In genomic region chr13:107831221-107831681, GRCm38 (mm10) we compare ENCODE assay signal across 8 mouse cellular contexts.
DNase-seq lines count a peak whose midpoint lies in the region; ATAC-seq and TF ChIP-seq lines count a peak whose summit lies in the region.

No protein-coding gene starts in this region.

- 0 out of 2 replicates have a peak, but pooled peaks have one; percentile 57 for ATAC-seq in erythroid progenitor cell, adult 5-6 weeks (replicated peaks; ENCODE audit: low FRiP score, poor library complexity, severe bottlenecking)
- peak; percentile 98 for ATAC-seq in heart, embryonic 11.5 days (replicated peaks; ENCODE audit: insufficient number of reproducible peaks, low FRiP score, low TSS enrichment)
- ATAC-seq in kidney, embryonic 15.5 days (replicated peaks; ENCODE audit: low FRiP score) = peak; percentile 100
- peak; percentile 100 for ATAC-seq in limb, embryonic 15.5 days (ENCODE audit: insufficient number of reproducible peaks, low FRiP score, low TSS enrichment, low read depth)
- peak; percentile 94 for ATAC-seq in midbrain, postnatal 0 days (ENCODE audit: low FRiP score)

- peak overlapping the region; percentile 50 for H3K4me2 ChIP-seq in heart, embryonic 11.5 days
- H3K4me2 ChIP-seq in kidney, embryonic 15.5 days = peak overlapping the region; percentile 50
- H3K4me2 ChIP-seq in limb, embryonic 15.5 days = peak overlapping the region; percentile 36
- H3K4me2 ChIP-seq in midbrain, postnatal 0 days (ENCODE audit: low read depth, low read length, poor library complexity, severe bottlenecking) = peak overlapping the region; percentile 52

- peaks cover 20% of the 10 kb centered on the region for H3K4me1 ChIP-seq in heart, embryonic 11.5 days (ENCODE audit: control insufficient read depth, insufficient read depth, low read length)
- H3K4me1 ChIP-seq in kidney, embryonic 15.5 days = peaks cover 37% of the 10 kb centered on the region
- H3K4me1 ChIP-seq in limb, embryonic 15.5 days = peaks cover 14% of the 10 kb centered on the region; the same call in 1 of the 2 replicates
- H3K4me1 ChIP-seq in midbrain, postnatal 0 days (ENCODE audit: insufficient read depth, low read length) = peaks cover 6% of the 10 kb centered on the region; the same call in 1 of the 2 replicates

- H3K27me3 ChIP-seq in heart, embryonic 11.5 days (ENCODE audit: control insufficient read depth, insufficient read depth, low read length) = no peaks in the 10 kb centered on the region
- H3K27me3 ChIP-seq in kidney, embryonic 15.5 days = no peaks in the 10 kb centered on the region
- H3K27me3 ChIP-seq in limb, embryonic 15.5 days = no peaks in the 10 kb centered on the region
- H3K27me3 ChIP-seq in midbrain, postnatal 0 days (ENCODE audit: insufficient read depth, low read length) = no peaks in the 10 kb centered on the region

- DNase-seq in B cell, adult 2 months = peak; percentile 88 to 89
- DNase-seq in brain, adult 2 months (ENCODE audit: low read depth, low spot score) = peak; percentile 92
- DNase-seq in midbrain, postnatal 0 days (ENCODE audit: low spot score) = peak; percentile 96
- peak; percentile 40 to 83 for DNase-seq in spleen, postnatal 10 days (ENCODE audit: low spot score in 2 of 2)

- no peak overlapping the region for H3K27ac ChIP-seq in heart, embryonic 11.5 days (ENCODE audit: low read depth, low read length)
- no peak overlapping the region for H3K27ac ChIP-seq in kidney, embryonic 15.5 days
- H3K27ac ChIP-seq in limb, embryonic 15.5 days = no peak overlapping the region
- H3K27ac ChIP-seq in midbrain, postnatal 0 days (ENCODE audit: low read depth, low read length) = no peak overlapping the region

- H3K9ac ChIP-seq in heart, embryonic 11.5 days (ENCODE audit: low read depth, low read length) = no peak overlapping the region
- H3K9ac ChIP-seq in kidney, embryonic 15.5 days = no peak overlapping the region
- H3K9ac ChIP-seq in limb, embryonic 15.5 days = no peak overlapping the region
- 0 out of 2 replicates have a peak overlapping the region, but pooled peaks have one; percentile 19 for H3K9ac ChIP-seq in midbrain, postnatal 0 days (replicated peaks; ENCODE audit: low read length, poor library complexity, severe bottlenecking)

- no peaks in the 10 kb centered on the region for H3K36me3 ChIP-seq in heart, embryonic 11.5 days (ENCODE audit: control insufficient read depth, insufficient read depth, low read length)
- no peaks in the 10 kb centered on the region for H3K36me3 ChIP-seq in kidney, embryonic 15.5 days
- H3K36me3 ChIP-seq in limb, embryonic 15.5 days = no peaks in the 10 kb centered on the region
- no peaks in the 10 kb centered on the region for H3K36me3 ChIP-seq in midbrain, postnatal 0 days (ENCODE audit: insufficient read depth, low read length)

- no peak overlapping the region for H3K4me3 ChIP-seq in heart, embryonic 11.5 days (ENCODE audit: low read depth, low read length)
- peak overlapping the region; percentile 33 for H3K4me3 ChIP-seq in kidney, embryonic 15.5 days (replicated peaks)
- H3K4me3 ChIP-seq in limb, embryonic 15.5 days = peak overlapping the region; percentile 32
- peak overlapping the region; percentile 29; the same call in 1 of the 2 replicates for H3K4me3 ChIP-seq in midbrain, postnatal 0 days (ENCODE audit: low read depth, low read length)

- WGBS in heart, embryonic 11.5 days (ENCODE audit: insufficient replicate concordance) = 3% methylated on average over 17 of the region's 17 CpGs
- WGBS in kidney, embryonic 15.5 days = 2% methylated on average over 17 of the region's 17 CpGs
- WGBS in limb, embryonic 15.5 days = under 1% methylated on average over 17 of the region's 17 CpGs
- WGBS in midbrain, postnatal 0 days = 4% methylated on average over 17 of the region's 17 CpGs

- H3K9me3 ChIP-seq in heart, embryonic 11.5 days (replicated peaks; ENCODE audit: control insufficient read depth, low read length) = no peaks in the 10 kb centered on the region
- no peaks in the 10 kb centered on the region for H3K9me3 ChIP-seq in kidney, embryonic 15.5 days (replicated peaks)
- H3K9me3 ChIP-seq in limb, embryonic 15.5 days = no peaks in the 10 kb centered on the region
- no peaks in the 10 kb centered on the region for H3K9me3 ChIP-seq in midbrain, postnatal 0 days (ENCODE audit: low read length)

- no peak for TF ChIP-seq CTCF in midbrain, postnatal 0 days (IDR thresholded peaks at IDR 0.05)
